Mouse (Mus musculus) cortical plate, adult 2 months (tissue): ENCODE data around the gene Taf6.

Experiments used
- CTCF ChIP-seq: fragments of 200-500 bp; IDR thresholded peaks from 2 replicates; pipeline ENCODE4 v1.5.1; 2011; ENCODE audit warnings: mild to moderate bottlenecking, control low read depth, low read length; ENCODE audit not compliant: insufficient read depth; ENCODE audit errors: extremely low read depth
- POLR2A ChIP-seq: fragments of 200-500 bp; IDR thresholded peaks from 2 replicates; pipeline ENCODE4 v1.6.1; 2011; ENCODE audit warnings: mild to moderate bottlenecking, low read length, control low read depth; ENCODE audit not compliant: insufficient read depth; ENCODE audit errors: extremely low read depth

DNA sequence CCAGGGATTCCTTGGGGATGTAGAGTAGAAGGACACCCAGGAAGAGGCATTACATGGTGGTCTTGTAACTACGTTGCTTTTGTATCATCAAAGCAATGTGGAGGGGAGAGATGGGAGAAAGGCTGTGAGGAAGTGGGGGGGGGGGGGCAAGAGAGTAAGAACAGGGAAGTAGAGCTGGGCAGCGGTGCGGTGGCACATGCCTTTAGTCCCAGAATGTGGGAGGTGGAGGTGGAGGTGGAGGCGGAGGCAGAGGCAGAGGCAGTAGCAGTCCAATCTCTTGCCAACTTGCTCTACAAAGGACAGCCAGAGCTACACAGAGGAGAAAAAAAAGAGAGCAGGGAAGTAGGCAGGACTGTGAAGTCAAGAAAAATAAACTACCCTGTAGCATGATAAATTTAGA is 48.7 kb downstream of the Taf6 start:
- TF ChIP-seq POLR2A (no peak), CTCF (no peak)
